Mouse (Mus musculus): ENCODE data around the gene Cep95.
"Not testable (repeated sequence)": the region's sequence is repeated elsewhere in the genome, so short reads cannot be mapped to it uniquely, and the experiment has no call there.

Gene Cep95

GRCm38 (mm10) chr11:106788775-106789459, at the start of gene Cep95, which contains the start of gene Ddx5:
Cep95 (plus strand) TSS chr11:106789252.
Ddx5 (minus strand) TSS chr11:106789185.
- peak; percentile 97 to 98 for DNase-seq (ENCODE audit: low spot score in 2 of 2)

GRCm38 (mm10) chr11:106740724-106741123, 48.3 kb upstream of the Cep95 start:
- not testable (repeated sequence) for DNase-seq (ENCODE audit: low spot score in 2 of 2)

GRCm38 (mm10) chr11:106741232-106741631, 47.8 kb upstream of the Cep95 start:
- DNase-seq (ENCODE audit: low spot score in 2 of 2): peak; percentile 57 to 58

GRCm38 (mm10) chr11:106741826-106742225, 47.2 kb upstream of the Cep95 start:
- no peak for DNase-seq (ENCODE audit: low spot score in 2 of 2)

- no peak for DNase-seq (ENCODE audit: low spot score in 2 of 2)
Measured at GRCm38 (mm10) chr11:106742388-106742841, 46.6 kb upstream of the Cep95 start.

- DNase-seq (ENCODE audit: low spot score in 2 of 2): no peak
Measured at GRCm38 (mm10) chr11:106744949-106745348, 44.1 kb upstream of the Cep95 start.

GRCm38 (mm10) chr11:106749557-106750120, 39.4 kb upstream of the Cep95 start:
- DNase-seq (ENCODE audit: low spot score in 2 of 2): not testable (repeated sequence)

GRCm38 (mm10) chr11:106750121-106750751, 38.8 kb upstream of the Cep95 start, which contains the start of gene Pecam1:
Pecam1 (minus strand) TSS chr11:106750628.
- no peak for DNase-seq (ENCODE audit: low spot score in 2 of 2)

- DNase-seq (ENCODE audit: low spot score in 2 of 2): no peak
Measured at GRCm38 (mm10) chr11:106751039-106752018, 37.7 kb upstream of the Cep95 start, which contains the start of gene Milr1. Milr1 (plus strand) TSS chr11:106751226.

- DNase-seq (ENCODE audit: low spot score in 2 of 2): peak; percentile 39 to 47
Measured at GRCm38 (mm10) chr11:106752103-106752502, 36.9 kb upstream of the Cep95 start.

GRCm38 (mm10) chr11:106753314-106753713, 35.7 kb upstream of the Cep95 start:
- DNase-seq (ENCODE audit: low spot score in 2 of 2): no peak

- no peak for DNase-seq (ENCODE audit: low spot score in 2 of 2)
Measured at GRCm38 (mm10) chr11:106755583-106755982, 33.5 kb upstream of the Cep95 start.

- no peak for DNase-seq (ENCODE audit: low spot score in 2 of 2)
Measured at GRCm38 (mm10) chr11:106759028-106759427, 30.0 kb upstream of the Cep95 start.

- DNase-seq (ENCODE audit: low spot score in 2 of 2): no peak
Measured at GRCm38 (mm10) chr11:106760511-106760910, 28.5 kb upstream of the Cep95 start.

- DNase-seq (ENCODE audit: low spot score in 2 of 2): no peak
Measured at GRCm38 (mm10) chr11:106762139-106762799, 26.8 kb upstream of the Cep95 start.

- no peak for DNase-seq (ENCODE audit: low spot score in 2 of 2)
Measured at GRCm38 (mm10) chr11:106762800-106763185, 26.3 kb upstream of the Cep95 start.

GRCm38 (mm10) chr11:106766611-106767162, 22.4 kb upstream of the Cep95 start:
- DNase-seq (ENCODE audit: low spot score in 2 of 2): no peak

GRCm38 (mm10) chr11:106767516-106767915, 21.5 kb upstream of the Cep95 start:
- DNase-seq (ENCODE audit: low spot score in 2 of 2): peak in 1 of 2 experiments; percentile 17

- DNase-seq (ENCODE audit: low spot score in 2 of 2): peak in 1 of 2 experiments; percentile 23
Measured at GRCm38 (mm10) chr11:106770195-106770974, 18.7 kb upstream of the Cep95 start.

- DNase-seq (ENCODE audit: low spot score in 2 of 2): no peak
Measured at GRCm38 (mm10) chr11:106773061-106773460, 16.0 kb upstream of the Cep95 start.
